Mouse (Mus musculus): ENCODE measurements around the gene Gstm5.
"Not testable (repeated sequence)": the region's sequence is repeated elsewhere in the genome, so short reads cannot be mapped to it uniquely, and the experiment has no call there.

The Gstm5 gene

DNA sequence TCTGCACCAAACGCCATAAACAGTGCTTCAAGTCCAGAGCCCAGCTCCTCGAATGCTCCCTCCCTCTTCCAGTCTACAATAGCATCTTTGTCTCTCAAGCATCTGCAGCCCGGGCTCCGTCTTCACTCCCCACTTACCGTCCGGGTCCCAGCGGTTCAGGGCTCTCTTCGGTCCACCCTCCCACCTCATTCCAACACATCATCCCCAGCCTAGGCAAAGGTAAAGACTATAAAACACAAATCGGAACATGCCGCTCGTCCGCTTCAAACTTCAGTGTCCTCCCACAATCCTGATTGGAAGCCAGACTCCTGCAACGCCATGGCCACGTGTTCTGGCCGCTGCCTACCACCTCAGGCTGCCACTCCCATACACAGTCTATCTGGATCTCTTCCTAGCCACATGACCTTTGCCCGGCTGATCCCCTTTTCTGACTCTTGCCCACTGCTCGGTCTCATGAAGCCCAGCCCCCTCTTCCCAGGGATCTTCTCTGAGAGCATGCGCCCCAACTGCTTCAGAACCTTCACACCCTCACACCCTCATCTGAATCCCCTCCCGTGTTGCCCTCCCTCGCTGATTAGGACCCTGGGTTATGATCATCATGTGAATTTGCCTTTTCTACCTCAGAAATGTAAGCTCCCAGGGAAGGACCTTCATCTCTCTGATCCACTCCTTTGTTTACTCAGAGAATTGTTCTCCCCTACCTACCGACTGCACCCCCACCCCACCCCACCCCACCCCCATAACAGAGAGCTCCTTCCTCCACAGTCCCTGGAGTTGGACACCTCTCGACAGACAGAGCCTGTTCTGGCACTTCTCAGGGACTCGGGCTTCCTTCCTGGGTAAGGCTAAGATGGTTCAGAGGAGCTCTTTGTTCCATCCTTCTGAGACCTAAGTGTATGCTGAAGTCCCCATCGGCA lies 22.0 kb upstream of the Gstm5 start:
- no peak for DNase-seq (ENCODE audit: extremely low read depth, low read depth)

DNA sequence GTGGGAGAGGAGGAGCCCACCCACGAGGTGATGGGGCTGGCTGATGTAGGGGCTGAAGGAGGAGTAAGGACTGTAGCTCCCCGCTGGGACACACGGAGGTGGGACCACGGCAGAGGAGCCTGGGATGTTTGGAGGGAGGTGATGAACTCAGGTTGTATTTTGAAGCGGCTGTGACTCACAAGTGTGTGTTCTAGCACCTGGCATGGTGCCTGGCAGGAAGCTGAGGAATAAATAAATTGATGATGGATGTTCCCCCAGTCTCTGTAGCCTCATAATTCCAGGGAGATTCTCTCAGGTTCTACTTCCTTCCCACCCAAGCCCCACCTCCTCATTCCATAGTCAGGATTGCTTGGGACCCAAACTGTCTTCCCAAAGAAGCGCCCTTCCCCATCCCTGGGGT lies 20.4 kb upstream of the Gstm5 start:
- no peak for DNase-seq (ENCODE audit: extremely low read depth, low read depth)

- DNase-seq (ENCODE audit: extremely low read depth, low read depth) = no peak
Observed at GRCm38 (mm10) chr3:107877005-107877404, 18.6 kb upstream of the Gstm5 start, which contains the start of gene Eps8l3. Eps8l3 (plus strand) TSS chr3:107877229.

DNA sequence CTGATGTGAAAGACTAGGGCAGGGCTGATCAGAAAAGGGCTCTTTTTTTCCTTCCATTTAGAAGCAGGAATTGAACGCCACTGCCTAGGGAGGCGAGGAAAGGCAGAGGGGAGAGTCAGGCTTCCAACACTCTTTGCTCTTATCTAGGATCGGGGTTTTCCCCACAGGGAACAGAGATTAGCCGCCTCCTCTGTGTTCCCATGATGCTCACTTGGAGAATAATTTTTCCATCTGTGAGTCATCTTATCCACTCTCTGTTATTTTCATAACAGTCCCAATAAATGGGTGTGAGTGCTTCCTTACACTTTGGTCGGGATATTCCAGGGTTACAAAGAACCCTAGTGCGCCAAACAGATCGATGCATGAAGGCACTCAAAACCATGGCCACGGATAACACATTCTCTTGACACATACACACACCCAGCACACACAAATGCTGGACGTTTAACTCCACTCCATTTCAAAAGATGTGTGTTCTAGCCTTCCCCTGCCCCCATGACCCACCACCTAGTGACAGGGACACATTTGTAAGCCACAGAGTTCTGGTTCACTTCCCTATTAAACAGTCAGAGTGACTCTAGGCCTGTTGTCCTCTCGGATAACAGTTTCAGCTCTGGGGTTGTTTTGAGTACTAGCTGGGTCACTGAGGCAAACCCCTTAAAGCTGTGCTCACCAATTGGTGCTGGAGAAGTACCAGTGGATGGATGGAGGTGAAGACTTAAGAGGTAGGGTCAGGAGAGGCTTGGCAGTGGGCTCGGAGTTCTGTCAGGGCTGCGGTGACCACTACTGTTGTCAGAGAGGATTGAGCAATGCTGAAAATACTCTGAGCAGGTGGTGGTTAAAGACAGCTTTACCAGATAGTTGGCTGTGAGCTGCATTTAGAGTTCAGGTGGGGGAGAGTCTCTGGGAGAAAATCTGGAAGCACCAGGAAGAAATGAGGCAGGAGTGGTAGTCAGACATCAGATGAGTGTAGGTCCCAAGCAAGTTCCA lies 17.6 kb upstream of the Gstm5 start:
- no peak for DNase-seq (ENCODE audit: extremely low read depth, low read depth)

DNA sequence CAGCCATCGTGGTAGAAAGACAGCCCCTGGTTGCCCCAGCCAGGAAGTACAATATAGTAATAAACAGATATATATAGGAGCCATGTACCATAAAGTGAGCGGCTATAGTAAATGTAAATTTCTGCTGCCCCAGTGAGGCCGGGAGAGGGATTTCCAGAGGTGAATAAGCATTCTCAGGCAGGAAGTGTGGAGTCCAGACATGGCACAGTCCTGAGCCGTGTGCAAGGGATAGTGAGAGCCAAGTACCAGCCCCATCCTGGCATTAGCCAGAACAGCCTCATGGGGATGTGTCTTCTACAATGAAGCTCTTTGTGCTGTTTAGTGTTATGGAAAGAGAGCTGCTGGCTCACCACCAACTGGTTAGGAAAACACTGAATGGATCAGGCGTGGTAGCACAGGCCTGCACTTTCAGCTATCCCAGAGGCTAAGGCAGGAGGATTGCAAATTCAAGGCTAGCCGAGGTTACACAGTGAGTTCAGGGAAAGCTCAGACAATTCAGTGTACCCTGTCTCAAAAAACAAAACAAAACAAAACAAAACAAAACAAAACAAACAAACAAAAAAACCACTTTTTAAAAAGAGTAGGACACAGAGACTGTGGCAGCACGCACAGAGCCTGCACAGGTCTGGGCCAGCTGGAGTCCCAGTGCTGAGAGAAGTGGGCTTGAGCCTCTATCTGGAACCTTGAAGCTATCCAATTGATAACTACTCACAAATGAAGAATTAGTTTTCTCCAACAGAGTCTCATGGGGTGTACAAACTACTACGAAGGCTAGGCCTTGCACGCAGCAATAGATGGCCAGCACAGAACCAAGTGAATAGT lies 7.7 kb upstream of the Gstm5 start:
- DNase-seq (ENCODE audit: extremely low read depth, low read depth) = no peak

GRCm38 (mm10) chr3:107889236-107889635 lies 6.4 kb upstream of the Gstm5 start:
- DNase-seq (ENCODE audit: extremely low read depth, low read depth) = not testable (repeated sequence)

- no peak for DNase-seq (ENCODE audit: extremely low read depth, low read depth)
Observed at GRCm38 (mm10) chr3:107895194-107895719, 364 bp upstream of the Gstm5 start.

- no peak for DNase-seq (ENCODE audit: extremely low read depth, low read depth)
Observed at GRCm38 (mm10) chr3:107898691-107899090, 3.1 kb downstream of the Gstm5 start.

DNA sequence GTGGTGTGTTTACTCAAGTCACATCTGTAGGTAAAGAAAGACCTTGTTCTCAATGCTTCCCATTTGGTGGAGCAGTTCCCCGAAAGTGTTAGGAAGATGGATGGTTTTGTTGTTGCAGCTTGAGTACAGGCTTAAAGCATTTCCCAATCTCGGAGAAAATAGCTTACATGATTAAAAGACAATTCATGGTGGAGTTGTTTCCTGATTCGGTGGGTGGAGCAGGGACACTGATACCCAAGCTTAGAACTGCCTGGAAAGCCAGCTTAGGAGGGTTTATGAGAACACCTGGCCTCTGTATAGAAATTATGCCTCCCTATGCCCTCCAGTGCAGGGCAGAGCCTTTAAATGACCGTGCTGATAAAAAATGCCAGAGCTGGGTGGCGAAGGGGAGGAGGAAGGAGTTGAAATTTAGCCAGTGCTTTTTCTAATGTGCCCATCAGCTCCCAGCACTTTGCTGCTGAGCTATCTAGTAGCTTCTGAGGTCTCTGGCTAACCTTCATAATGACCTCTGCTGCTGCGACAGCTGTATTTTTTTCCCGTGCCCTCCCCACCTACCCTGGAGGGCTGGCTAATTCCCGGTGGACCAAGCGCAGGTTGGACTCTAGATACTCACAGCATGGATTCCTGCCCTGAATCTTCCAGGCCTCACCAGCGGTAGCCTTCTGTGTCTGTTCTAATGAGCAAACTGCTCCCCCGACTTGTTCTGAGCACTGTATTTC lies 5.5 kb downstream of the Gstm5 start:
- DNase-seq (ENCODE audit: extremely low read depth, low read depth) = no peak

GRCm38 (mm10) chr3:107905942-107906341 lies 10.3 kb downstream of the Gstm5 start:
- peak; percentile 28 for DNase-seq (ENCODE audit: extremely low read depth, low read depth)

GRCm38 (mm10) chr3:107916674-107917073 lies 21.1 kb downstream of the Gstm5 start:
- no peak for DNase-seq (ENCODE audit: extremely low read depth, low read depth)

DNA sequence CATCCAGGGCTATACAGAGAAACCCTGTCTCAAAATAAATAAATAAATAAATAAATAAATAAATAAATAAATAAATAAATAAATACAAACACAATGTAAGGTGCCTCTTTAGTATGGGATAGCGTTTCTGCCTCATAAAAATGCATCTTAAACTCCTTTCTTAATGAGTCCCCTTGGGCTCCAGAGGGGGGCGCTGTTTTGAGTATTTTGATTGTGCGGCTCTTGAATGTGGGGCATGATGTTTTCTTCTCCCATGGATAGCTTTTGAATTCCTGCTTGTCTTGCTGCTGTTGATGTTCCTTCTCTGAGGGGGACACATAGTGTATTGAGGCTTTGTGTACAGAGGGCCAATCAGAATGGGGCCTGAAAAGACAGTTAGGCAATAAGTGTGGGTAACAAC lies 21.5 kb downstream of the Gstm5 start:
- peak; percentile 26 for DNase-seq (ENCODE audit: extremely low read depth, low read depth)

DNA sequence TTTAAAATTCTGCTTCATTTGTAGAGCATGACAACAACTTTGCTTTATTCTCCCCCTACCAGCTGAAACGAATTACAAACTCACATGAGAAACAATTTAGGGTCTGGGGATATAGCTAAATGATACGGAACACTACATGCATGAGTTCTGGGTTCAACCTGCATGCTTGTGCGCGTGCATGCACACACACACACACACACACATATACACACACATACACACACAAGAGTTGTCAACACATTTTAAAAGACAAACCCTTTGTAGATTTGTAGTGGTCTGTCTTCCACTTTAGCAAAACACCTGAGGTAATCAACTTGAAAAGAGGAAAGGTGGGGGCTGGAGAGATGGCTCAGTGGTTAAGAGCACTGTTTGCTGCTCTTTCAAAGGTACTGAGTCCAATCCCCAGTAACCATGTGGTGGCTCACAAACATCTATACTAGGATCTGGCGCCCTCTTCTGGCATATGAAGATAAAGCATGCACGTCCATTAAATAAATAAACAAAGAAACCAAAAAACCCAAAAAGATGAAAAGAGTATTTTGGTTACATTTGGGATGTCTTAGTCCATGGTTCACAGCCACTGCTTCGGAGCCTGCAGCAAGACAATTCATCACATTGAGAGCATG lies 22.3 kb downstream of the Gstm5 start:
- DNase-seq (ENCODE audit: extremely low read depth, low read depth) = peak; percentile 58

DNA sequence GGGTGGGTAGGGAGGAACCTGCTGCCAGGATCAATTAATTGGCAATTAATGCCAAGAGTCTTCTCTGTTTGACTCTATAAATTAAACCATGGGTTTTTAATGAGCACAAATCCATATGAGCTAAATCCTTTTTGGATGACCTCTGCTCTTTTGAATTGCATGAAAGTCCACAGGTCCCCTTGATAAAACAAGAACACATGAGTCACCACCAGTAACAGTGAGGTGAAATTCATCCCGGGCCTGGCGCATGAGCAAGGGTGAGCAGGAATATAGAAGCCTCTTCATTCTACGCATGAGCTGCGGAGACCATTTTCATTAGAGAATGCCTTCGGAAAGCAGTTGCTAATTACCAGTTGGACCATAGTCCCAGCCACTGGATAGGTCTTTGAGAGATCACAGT lies 24.7 kb downstream of the Gstm5 start:
- no peak for DNase-seq (ENCODE audit: extremely low read depth, low read depth)

DNA sequence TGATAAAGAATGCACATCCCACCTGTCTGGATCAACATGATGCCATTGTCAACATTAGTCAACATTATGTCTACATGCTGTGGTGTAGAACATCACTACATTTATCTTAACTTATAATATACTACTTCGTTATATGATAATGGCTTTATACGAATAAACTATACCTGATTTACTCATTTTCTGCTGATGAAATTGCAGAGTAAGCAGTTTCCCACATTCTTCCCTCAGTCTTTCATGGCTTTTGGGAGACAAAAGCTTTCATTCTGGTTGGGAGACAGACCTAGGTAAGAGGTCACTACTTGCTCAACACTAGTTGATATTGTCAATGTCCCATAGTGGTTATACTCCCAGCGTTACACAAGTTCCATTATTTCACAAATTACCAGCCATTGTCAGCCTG lies 29.7 kb downstream of the Gstm5 start:
- no peak for DNase-seq (ENCODE audit: extremely low read depth, low read depth)

- DNase-seq (ENCODE audit: extremely low read depth, low read depth) = no peak
Observed at GRCm38 (mm10) chr3:107927841-107928240, 32.2 kb downstream of the Gstm5 start.

- DNase-seq (ENCODE audit: extremely low read depth, low read depth) = no peak
Observed at GRCm38 (mm10) chr3:107928691-107929090, 33.1 kb downstream of the Gstm5 start.

- DNase-seq (ENCODE audit: extremely low read depth, low read depth) = no peak
Observed at GRCm38 (mm10) chr3:107929243-107929642, 33.6 kb downstream of the Gstm5 start.

DNA sequence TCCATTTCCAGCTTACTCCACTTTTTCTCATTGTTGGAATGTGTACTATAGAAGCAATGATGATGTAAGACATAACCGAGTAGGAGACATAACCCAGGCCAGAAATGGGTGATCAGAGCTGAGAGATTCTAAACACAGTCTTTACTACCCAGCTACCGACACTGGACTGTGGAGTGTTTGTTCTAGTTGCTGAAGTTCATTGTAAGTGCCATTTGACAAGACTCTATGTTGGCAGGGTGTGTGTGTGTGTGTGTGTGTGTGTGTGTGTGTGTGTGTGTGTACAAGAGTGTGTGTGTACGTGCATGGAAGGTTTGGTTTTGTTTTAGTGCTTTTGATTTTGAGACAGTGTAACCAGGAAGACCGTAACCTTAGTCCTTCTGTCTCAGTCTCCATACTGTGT lies 34.1 kb downstream of the Gstm5 start:
- no peak for DNase-seq (ENCODE audit: extremely low read depth, low read depth)

GRCm38 (mm10) chr3:107931134-107931533 lies 35.5 kb downstream of the Gstm5 start:
- no peak for DNase-seq (ENCODE audit: extremely low read depth, low read depth)
